Mouse (Mus musculus) kidney, adult 18-20 months (tissue): ENCODE data around the gene Chp1.
"Not testable (repeated sequence)": the region's sequence is repeated elsewhere in the genome, so short reads cannot be mapped to it uniquely, and the experiment has no call there.

Experiments
- DNase-seq: peaks from one replicate; pipeline ENCODE4 v3.0.0; 2021

Chp1 gene

DNA sequence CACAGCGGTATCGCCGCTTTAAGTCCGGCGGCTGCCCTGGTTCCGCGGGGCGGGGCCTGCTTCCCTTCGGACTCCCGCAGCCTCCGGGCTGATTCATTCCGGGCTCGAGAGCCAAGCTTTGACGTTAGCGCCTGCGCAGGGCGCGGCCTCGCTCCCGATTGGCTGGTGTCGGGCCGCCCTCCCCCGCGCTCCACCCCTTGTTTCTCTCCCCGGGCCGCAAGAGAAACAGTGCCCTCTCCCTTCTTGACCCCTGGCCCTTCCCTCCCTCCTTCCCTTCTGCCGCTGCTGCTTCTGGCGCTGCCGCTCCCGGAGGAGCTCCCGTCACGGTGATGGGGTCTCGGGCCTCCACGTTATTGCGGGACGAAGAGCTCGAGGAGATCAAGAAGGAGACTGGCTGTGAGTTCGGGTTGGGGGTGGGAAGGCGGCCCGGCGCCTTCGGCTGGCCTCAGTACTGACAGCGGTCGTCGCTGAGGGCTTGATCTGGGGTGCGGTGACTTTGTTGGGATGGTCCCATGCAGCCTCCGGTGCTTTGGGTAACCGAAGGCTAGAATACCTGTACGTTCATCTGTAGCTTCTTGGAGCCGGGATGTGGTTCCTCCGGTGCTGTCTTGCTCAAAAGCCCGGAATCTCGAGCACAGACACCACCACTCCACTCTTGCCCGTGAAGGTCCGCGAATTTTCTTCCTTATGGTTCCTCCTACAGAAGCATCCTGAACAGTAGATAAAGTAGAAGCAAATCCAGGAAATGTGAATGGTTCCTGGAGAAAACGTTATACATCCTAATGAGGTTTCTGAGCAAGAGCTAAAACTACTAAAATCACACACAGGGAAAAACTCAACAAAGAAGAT lies at the start of gene Chp1, which contains the start of gene Exd1:
Gene Chp1, plus strand, starts transcription at position 176 of the 849 bp plus-strand sequence.
Gene Exd1, minus strand, starts transcription at position 106 of the 849 bp plus-strand sequence.
- peak; percentile 99 for DNase-seq

DNA sequence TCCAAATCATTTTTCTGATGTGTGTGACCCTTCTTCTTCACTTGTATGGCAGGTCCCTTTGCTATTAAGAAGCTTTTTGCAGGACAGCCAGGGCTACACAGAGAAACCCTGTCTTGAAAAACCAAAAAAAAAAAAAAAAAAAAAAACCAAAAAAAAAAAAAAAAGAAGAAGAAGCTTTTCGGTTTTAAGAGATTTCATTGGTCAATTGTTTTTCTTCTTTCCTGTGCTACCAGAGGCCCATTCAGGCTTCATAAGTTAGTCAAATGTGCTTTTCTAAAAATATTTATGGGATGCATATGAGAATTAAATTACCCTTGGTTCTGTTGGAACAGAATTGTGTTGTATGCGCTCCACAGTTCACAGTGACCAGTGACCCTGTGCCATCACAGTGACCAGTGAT lies 48.6 kb upstream of the Chp1 start:
- no peak for DNase-seq

DNA sequence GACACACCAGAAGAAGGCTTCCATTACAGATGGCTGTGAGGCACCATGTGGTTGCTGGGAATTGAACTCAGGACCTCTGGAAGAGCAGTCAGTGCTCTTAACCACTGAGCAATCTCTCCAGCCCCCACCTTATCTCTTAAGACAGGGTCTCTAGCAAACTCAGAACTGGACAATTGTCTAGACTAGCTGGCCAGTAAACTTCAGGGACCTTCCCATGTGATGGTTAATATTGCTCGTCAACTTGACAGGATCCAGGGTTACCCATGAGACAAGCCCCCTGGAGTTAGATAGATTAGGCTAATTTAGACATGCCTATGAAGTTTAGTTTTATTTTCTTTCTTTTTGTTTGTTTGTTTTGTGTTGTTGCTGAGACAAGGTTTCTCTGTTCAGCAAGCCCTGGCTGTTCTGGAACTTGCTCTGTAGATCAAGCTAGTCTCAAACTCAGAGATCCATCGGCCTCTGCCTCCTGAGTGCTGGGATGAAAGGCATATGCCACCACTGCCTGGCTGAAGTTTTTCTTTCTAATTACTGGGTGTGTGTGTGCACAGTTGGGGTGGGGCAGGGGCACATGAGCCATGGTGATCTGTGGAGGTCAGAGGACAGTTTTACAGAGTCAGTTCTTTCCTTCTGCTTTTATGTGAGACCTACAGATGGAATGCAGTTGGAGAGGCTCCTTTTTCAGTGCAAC lies 46.4 kb upstream of the Chp1 start:
- no peak for DNase-seq

DNA sequence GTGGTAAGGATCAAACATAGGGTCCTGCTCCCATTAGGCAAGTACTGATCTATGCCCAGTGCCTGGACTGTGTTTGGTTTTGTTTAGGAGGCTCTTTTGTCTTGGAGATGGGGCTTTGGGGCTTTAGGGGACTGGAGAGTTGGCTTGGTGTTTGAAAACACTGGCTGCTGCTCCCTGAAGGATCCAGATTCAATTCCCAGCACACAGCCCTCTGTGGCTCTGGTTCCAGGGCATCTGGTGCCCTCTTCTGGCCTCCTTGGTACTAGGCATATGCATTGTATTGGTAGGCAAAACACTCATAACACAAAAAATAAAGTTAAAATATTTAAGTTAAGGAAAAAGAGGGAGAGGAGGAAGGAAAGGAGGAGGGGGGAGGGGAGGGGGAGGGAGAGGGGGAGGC lies 40.4 kb upstream of the Chp1 start:
- peak; percentile 39 for DNase-seq

DNA sequence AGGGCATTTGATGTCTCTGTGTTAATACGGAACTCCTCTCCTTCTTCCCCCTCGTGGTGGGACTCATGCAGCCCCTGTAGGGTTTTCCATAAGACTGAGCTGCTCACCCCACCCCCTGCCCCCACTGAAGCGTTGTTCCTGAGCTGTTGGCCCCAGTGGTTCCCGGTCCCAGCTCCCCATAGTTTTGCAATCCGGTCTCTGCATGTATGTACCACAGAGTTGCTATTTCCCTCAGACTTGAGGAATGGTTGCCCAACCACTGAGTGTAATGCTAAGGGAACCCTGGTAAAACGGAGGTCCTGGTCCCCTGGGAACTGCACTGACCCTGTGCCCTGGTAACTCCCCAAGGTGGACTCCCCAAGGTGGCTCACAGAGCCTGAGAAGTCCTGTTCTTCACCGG lies 39.0 kb upstream of the Chp1 start:
- DNase-seq, result not testable (repeated sequence)

DNA sequence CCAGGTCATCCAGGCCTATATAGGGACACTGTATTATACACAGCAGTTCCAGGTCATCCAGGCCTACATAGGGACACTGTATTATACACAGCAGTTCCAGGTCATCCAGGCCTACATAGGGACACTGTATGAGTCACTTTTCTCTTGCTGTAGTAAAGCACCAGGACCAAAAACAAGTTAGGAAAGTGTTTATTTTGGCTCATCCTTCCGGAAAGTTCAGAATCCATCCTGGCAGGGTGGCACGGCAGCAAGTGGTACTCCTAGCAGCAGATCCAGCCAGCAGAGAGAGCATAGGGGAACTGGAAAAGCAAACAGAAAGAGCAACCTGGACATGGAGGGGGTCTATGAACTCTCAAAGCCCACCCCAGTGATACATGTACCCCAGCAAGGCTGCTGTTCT lies 36.6 kb upstream of the Chp1 start:
- DNase-seq, result no peak

DNA sequence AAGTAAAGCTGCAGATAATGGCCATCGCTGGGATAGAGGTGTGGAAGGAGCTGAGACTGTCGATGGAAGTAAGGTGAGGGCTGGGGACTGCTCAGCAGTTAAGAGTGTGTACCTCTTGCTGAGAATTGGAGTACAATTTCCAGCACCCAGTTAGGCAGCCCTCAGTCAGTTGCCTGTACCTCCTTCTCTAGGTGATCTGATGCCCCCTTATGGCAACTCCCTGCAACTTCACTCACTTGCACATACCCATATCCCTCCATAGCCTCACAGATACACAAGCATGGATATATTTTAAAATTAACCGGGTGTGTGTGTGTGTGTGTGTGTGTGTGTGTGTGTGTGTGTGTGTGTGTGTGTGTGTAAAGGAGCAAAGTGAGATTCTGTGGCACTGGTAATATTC lies 35.2 kb upstream of the Chp1 start:
- DNase-seq, result peak; percentile 11

DNA sequence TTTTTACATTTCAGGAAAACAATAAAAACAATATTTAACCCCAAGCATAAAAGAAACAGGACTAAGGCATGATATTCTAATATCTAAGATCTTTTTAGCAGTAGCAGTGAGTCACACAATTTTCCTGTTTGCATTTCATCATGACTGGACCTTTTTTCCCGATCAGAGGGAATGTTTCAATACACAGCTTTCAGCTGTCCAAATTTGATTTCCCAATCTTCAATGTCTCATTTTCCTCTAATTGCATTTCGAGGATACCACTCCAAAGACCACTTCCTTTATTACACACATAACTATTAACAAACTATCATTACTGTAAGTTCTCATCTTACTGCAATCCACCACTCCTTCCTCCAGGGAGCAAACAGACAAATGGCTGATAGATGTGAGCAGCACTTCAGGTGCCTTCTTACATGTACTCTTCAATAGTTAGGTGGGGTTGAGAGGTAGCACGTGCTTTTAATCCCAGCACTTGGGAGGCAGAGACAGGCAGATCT lies 33.4 kb upstream of the Chp1 start:
- DNase-seq, result no peak

DNA sequence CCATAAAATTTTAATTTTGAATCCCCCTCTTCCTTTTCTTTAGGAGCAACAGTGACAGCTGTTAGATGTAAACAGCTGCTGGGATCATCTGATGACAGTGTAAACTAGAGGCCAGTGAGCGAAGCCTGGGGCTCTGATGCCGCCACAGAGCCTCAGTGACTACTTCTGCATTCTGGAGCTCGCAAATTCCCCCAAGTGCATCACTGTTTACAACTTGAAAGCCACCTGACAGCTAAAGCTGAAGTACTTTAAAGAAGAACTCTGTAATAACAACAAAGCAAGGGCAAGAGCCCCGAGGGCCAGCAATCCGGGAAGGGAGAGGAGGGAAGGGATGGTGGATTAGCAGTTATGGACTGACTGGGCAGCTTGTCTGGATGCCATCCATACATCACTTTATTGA lies 30.7 kb upstream of the Chp1 start:
- no peak for DNase-seq

DNA sequence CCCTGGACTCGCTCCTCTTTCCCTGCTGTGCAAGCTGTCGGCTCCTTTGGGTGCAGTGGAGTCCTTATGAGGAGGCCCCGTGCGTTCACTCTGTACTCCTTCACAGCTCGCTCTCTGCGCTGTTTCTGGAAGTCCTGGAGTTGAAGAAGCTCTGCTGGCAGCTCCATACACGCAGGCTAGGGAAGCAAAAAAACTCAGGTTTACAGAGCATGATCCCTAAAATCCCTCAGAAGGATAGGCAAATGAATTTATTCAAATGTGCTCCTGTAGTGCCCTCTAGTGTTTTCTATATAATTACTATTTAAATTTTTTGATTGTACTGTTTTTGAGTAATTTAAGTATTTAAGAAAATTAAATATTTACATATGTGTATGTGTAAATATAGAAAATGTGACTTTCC lies 26.9 kb upstream of the Chp1 start:
- peak; percentile 16 for DNase-seq

DNA sequence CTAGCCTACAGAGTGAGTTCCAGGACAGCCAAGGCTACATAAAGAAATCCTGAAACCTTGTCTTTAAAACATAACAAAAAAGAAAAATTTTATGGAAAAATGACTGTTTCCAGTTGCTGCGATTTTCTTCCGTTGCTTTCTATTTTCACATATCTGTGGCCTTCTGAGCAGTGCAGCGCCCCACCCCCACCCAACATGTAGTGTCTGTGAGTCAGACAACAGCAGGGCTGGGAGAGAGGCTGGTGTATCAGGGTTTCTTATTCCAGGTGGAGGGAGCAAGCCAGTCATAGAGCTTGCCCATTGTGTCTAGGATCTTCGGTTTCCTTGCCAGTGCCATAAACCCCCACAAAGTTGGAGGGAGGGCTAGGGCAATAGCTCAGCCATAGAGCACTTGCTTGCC lies 23.7 kb upstream of the Chp1 start:
- no peak for DNase-seq

DNA sequence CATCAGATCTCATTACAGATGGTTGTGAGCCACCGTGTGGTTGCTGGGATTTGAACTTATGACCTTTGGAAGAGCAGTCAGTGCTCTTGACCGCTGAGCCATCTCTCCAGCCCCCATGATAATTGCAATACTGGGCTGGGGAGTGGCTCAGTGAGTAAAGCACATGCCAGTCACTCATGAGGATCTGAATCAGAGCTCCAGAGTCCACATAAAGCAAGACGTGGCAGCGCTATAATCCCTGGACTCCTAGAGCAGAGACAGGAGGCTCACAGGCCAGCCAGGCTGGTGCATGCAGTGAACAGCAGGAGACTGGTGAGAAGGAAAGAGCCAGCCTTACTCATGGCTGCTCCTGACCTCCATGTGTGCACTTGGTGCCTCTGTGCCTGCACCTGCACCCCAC lies 22.1 kb upstream of the Chp1 start:
- DNase-seq, result no peak

DNA sequence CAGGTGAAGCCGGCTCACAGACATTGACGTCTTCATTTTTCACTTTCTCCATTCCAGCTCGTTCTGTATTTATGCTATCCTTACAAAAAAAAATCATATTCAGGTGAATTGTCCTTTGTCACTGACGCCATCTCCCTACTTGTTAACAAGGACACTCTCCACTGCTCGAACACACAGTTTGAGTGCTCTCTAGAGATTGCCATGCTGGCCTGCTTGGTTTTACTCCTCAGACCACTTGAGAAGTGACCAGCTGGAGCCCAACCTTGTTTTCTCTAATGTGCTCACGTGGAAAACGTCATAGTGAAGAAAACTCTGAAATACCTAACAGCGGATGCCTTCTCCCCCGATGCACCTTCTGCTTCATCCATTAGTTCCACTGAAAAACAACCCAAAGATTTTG lies 8.7 kb upstream of the Chp1 start:
- no peak for DNase-seq

DNA sequence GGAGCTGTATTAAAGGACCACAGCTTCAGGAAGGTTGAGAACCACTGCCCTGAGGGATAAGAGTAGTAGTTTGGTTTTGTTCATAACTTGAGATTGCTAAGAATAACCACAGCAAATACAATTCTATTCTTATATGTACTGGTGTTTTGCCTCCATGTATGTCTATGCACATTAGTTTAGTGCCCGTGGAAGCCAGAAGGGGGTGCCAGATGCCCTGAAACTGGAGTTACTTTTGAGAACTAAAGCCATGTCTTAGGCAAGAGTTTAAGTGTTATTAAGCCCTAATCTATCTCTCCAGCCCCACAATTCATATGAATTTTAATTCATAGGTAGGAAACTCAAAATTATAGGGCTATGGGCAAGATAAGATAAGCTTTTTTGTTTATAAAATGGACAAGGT lies 5.4 kb upstream of the Chp1 start:
- peak; percentile 73 for DNase-seq

DNA sequence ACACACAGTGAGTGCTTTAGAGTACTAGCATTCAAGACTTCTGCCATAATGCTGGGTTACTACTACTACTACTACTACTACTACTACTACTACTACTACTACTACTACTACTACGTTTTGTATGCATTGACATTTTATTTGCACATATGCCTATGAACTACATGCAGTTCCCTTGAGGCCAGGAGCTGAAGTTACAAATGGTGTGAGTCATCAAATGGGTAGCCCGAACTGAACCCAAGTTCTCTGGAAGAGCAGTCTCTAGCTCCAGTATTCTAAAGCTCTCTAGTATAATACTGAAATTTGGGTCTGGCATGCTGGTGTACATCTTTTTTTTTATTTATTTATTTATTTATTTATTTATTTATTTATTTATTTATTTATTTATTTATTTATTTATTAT lies 3.8 kb upstream of the Chp1 start:
- DNase-seq, result no peak

DNA sequence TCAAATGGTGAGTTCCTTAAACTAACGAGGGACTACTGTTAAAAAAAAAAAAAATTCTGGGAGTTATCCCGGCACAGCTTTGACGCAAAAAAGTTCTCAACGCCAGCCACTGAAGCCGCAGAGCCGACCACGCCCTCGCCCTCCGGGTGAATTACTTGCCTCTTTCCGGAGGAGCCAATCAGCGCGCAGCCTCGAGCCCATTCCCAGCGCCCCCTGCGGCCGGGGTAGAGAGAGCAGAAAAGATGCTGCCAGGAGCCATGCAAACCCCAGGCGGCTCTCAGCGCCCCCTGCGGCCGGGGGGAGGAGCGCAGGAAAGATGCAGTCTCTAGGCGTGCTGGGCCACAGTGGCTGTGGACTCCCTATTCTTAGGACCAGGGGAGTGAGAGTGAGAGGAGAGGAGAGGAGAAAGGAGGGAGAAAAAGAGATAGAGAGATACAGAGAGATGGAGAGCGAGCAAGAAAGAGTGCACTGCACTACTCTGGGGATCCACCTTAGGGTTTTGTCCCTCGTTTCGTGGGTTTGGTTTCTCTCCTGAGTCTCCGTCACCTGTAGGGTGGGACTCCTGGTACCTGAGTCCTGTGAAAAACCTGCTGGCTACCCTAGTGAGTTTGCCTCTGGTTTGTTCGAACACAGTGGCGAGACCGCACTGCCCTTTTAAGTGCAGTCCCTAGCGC lies 512 bp upstream of the Chp1 start:
- peak; percentile 85 for DNase-seq

DNA sequence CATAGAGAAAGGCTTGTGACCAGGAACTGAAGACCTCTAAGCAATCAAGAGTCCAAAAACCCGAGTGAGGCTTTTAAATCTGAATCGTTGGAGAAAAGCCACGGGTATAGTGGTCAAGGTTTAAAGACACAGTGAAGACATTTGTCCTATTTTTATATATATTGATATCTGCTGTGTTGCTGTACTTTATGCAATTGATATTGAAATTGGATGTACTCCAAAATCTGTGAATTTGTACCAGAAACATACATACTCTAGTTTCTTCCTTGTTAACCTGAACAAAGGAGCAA lies 819 bp downstream of the Chp1 start:
- no peak for DNase-seq

DNA sequence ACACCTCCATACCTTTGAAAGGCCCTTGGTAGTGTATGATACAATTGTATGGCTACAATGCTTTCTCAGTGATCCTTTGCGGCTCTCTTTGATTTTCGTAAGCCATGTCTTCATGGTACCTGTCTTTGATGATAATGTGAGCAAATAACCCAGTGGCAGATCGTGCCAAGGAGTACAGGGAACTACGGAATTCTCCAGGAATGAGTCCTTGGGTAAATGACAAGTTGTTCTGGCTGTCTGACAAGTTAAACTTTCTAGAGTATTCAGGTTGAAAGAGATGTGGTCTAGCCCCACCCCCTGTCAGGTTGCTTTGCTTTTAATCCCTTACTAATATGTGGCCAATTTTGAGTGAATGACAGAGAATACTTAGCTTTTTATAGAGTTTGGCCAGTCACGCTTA lies 1.2 kb downstream of the Chp1 start:
- no peak for DNase-seq

DNA sequence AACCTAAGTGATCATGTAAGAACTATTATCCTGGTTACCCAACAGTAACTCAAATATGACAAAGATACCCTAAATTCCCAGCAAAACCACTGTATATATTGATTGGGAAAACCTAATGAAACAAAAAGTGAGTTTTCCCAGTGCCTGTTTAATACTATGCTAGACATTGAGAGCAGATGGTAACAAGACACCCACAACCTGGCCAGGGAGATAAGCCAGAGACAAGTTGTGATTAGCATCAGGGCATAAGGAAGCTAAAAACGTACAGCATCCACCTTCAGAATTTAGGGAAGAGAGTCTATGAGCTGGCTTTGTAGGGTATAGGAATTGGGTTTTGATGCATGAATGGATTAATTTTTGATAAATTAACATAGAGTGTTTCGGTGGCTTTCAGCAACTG lies 2.2 kb downstream of the Chp1 start:
- no peak for DNase-seq

DNA sequence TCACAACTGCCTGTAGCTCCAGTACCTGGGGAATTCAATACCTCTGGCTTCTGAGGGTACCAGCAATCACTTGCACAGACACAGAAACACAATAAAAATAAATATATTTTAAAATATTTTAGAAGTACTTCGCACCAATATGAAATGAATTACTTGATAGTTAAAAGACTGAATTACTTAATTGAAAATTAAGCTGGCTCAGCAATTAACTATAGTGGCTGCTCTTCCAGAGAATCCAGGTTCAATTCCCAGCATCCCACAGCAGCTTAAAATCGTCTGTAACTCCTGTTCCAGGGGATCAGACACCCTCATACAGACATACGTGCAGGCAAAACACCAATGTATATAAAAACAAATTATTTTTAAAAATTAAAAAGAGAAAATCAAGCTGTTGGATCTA lies 10.5 kb downstream of the Chp1 start:
- no peak for DNase-seq

DNA sequence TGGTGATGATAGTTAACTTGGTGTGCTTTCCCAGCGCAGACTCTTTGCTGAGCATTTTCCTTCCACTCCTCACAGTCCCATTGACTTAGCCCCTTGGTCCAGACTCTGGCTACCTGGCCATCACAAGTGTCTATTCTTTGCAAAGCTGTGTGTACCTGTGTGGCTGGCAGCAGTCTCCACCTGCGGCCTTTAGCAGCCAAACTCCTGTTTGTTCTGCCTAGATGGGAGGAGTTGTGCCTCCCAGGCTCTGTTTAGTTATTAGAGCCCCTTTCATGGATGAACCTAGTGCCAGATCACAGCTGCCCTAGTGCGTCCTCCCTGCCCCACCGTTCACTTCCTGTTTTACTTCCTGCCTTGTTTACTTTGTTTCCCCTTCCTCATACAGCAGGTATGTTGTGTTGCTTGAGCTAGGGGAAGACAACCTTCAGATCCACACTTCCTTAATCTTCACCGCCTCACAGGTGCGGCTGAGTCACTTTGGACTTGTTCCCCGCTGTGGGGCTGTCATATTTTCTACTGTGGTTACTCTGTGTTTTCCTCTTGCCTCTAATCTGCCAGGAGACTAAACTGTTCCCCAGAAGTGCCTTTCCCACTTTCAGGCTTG lies 11.3 kb downstream of the Chp1 start:
- peak; percentile 36 for DNase-seq

DNA sequence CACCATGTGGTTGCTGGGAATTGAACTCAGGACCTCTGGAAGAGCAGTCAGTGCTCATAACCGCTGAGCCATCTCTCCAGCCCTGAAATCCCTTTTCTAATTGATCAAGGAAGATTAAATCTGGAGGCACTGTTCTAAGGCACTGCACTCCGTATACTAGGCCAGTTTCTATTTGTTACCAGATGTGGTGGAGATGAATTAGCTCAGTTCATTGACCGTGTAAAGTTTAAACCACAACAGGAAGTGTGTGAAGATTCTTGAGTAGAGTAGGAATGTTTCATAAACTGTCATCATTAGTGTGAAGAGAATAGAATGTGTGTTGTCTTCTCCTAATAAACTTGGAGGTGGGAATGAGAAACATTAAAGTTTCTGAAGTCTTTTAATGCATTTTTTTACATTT lies 14.3 kb downstream of the Chp1 start:
- DNase-seq, result no peak

DNA sequence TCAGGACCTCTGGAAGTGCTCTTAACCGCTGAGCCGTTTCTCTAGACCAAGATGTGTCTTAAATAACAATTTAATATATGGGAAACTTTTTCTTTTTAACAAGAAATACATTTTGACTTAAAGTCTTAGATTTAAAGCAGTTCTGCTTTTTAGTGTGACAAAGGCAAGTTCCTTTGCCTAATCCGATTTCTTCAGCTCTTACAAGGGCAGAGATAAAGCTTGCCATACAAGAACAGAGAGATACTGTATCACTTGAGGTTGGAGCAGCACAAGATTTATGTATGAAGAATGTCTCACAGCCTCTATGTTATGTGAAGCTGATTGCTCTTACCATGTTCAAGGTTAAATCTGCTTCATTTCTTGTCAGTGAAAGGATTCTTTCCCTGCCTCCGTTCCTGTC lies 17.8 kb downstream of the Chp1 start:
- no peak for DNase-seq
